Mouse (Mus musculus): ENCODE measurements around the gene Gm10959.

DNA sequence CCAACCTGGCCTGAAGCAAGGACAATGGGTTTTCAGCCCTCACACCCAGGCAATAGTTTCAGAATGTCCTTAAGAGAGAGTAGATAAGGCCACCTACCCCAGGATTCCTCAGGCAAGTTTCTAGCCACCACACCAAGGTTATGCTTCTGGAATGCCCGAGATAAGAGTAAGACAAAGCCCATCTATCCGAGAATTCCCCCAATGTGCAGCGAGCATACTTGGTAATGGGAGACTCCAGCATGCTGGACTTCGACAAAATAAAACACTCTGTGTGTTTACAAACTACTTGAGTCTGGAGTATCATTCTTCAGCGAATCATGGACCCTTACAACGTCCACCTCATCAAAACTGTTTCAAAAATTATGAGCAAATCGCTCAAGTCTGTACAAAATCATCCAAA, 4.0 kb upstream of the Gm10959 start:
- TF ChIP-seq CTCF (IDR thresholded peaks at IDR 0.05; ENCODE audit: borderline replicate concordance, extremely low read depth, insufficient read depth, insufficient read length): no peak
- no peak for TF ChIP-seq POLR2A (IDR thresholded peaks at IDR 0.05; ENCODE audit: borderline replicate concordance, extremely low read depth, insufficient read depth, insufficient read length, poor library complexity, severe bottlenecking)
